ENCODE assay signal across 8 mouse cellular contexts in the genomic region with DNA sequence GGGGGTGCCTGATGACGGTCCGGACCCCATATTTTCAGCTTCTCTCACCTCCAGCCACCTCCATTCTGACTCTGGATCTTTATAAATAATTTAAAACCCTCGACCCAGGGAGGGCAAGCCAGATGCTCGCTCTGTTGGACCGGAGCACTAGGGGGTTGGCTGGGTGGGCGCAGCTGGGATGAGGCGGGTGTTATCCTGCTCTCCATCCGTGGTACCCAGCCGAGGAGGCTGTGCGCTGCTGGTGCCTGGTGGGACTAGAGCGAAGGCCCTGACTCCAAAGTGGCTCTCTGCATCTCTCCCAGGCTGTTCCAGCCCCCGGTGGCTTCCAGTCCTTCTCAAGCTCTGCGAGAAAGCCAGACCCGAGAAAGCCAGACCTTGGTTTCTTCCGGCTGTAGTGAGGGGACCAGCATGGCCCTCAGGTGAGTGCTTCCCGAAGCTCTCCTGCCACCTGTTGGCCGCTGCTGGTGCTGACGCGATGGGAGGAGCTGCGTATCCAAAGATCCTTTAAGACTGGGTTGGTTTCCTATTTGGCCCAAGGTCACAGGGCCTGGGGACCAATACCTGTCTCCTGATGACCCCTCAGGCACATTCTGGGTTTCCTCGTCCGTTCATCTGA.
DNase-seq lines count a peak whose midpoint lies in the region; ATAC-seq lines count a peak whose summit lies in the region.

No protein-coding gene starts in this region.

- peak overlapping the region; percentile 68 for H3K27ac ChIP-seq in embryonic facial prominence, embryonic 13.5 days
- no peak overlapping the region for H3K27ac ChIP-seq in heart, embryonic 15.5 days
- no peak overlapping the region for H3K27ac ChIP-seq in liver, embryonic 15.5 days (replicated peaks)

- H3K27me3 ChIP-seq in embryonic facial prominence, embryonic 13.5 days = peaks cover 56% of the 10 kb centered on the region
- peaks cover 45% of the 10 kb centered on the region for H3K27me3 ChIP-seq in heart, embryonic 15.5 days
- peaks cover 42% of the 10 kb centered on the region for H3K27me3 ChIP-seq in liver, embryonic 15.5 days

- H3K36me3 ChIP-seq in embryonic facial prominence, embryonic 13.5 days = no peaks in the 10 kb centered on the region
- no peaks in the 10 kb centered on the region for H3K36me3 ChIP-seq in heart, embryonic 15.5 days
- H3K36me3 ChIP-seq in liver, embryonic 15.5 days (replicated peaks) = no peaks in the 10 kb centered on the region

- peak; percentile 42 for DNase-seq in 416B (ENCODE audit: low read depth)
- peak; percentile 69 for DNase-seq in adrenal gland, adult 2 months
- DNase-seq in kidney, postnatal 14 days = peak; percentile 76
- DNase-seq in thymus, postnatal 36 days = peak; percentile 44 to 53

- no peaks in the 10 kb centered on the region for H3K9me3 ChIP-seq in embryonic facial prominence, embryonic 13.5 days
- H3K9me3 ChIP-seq in heart, embryonic 15.5 days (replicated peaks) = no peaks in the 10 kb centered on the region
- H3K9me3 ChIP-seq in liver, embryonic 15.5 days (replicated peaks) = no peaks in the 10 kb centered on the region

- peak; percentile 70 for ATAC-seq in embryonic facial prominence, embryonic 13.5 days (ENCODE audit: insufficient number of reproducible peaks, insufficient read depth, low FRiP score, low TSS enrichment, low read depth)
- no peak for ATAC-seq in heart, embryonic 15.5 days (replicated peaks; ENCODE audit: insufficient number of reproducible peaks, insufficient read depth, low FRiP score, low read depth)
- ATAC-seq in liver, embryonic 15.5 days (ENCODE audit: insufficient read depth) = no peak
- peak; percentile 56; the same call in 1 of the 2 replicates for ATAC-seq in neutrophil, adult 5-6 weeks (ENCODE audit: extremely low read depth, insufficient number of reproducible peaks, low FRiP score, poor library complexity, severe bottlenecking)

- whole genome bisulfite sequencing in embryonic facial prominence, embryonic 13.5 days = 4% methylated on average over 22 of the region's 22 CpGs
- WGBS in heart, embryonic 15.5 days = 15% methylated on average over 22 of the region's 22 CpGs
- WGBS in liver, embryonic 15.5 days (ENCODE audit: insufficient replicate concordance) = 10% methylated on average over 22 of the region's 22 CpGs

- peaks cover 23% of the 10 kb centered on the region for H3K4me1 ChIP-seq in embryonic facial prominence, embryonic 13.5 days
- H3K4me1 ChIP-seq in heart, embryonic 15.5 days (replicated peaks) = peaks cover 9% of the 10 kb centered on the region
- H3K4me1 ChIP-seq in liver, embryonic 15.5 days (replicated peaks) = no peaks in the 10 kb centered on the region

- H3K9ac ChIP-seq in embryonic facial prominence, embryonic 13.5 days = peak overlapping the region; percentile 64
- no peak overlapping the region for H3K9ac ChIP-seq in heart, embryonic 15.5 days
- H3K9ac ChIP-seq in liver, embryonic 15.5 days = no peak overlapping the region

- H3K4me3 ChIP-seq in embryonic facial prominence, embryonic 13.5 days = peak overlapping the region; percentile 37
- H3K4me3 ChIP-seq in heart, embryonic 15.5 days = peak overlapping the region; percentile 27; the same call in 1 of the 2 replicates
- H3K4me3 ChIP-seq in liver, embryonic 15.5 days (replicated peaks) = no peak overlapping the region

- H3K4me2 ChIP-seq in embryonic facial prominence, embryonic 13.5 days = peak overlapping the region; percentile 74
- H3K4me2 ChIP-seq in heart, embryonic 15.5 days = peak overlapping the region; percentile 52
- H3K4me2 ChIP-seq in liver, embryonic 15.5 days = 0 out of 2 replicates have a peak overlapping the region, but pooled peaks have one; percentile 6

Comparison
In these comparisons a context has a peak if more than half of its experiments do, and no peak if none do; other contexts are left out.
1. ATAC-seq: peak in embryonic facial prominence, embryonic 13.5 days (single experiment) and neutrophil, adult 5-6 weeks (single experiment); none in heart, embryonic 15.5 days (single experiment) and liver, embryonic 15.5 days (single experiment).
2. H3K4me2 ChIP-seq: peak in every context shown above with its lines; median percentile 74 in embryonic facial prominence, embryonic 13.5 days; 52 in heart, embryonic 15.5 days; 6 in liver, embryonic 15.5 days.
3. Peak in every context shown above with its lines, with median percentiles within 50 percentile points of each other: DNase-seq.